9 mouse cellular contexts compared by ENCODE assay signal in genomic region chr11:62901699-62902323, GRCm38 (mm10). TPM values are rescaled to one million over a fixed set of nuclear protein-coding genes. Genes with fewer than 3 reads are reported as not detected.
A peak's percentile ranks its signal among the peaks of the same experiment; 100 is the strongest.
DNase-seq lines count a peak whose midpoint lies in the region; ATAC-seq lines count a peak whose summit lies in the region.
"Had no signal": no experiment of that assay in that cellular context is flagged by ENCODE, and none has a peak within 500 bp of the region (broad histone marks: within the 10 kb centered on the region; RNA-seq: fewer than 3 reads in every experiment).

No protein-coding gene starts in this region.

- H3K9ac ChIP-seq in liver, embryonic 12.5 days, result no peak overlapping the region
- H3K9ac ChIP-seq in forebrain, embryonic 11.5 days (ENCODE audit: low read length), result no peak overlapping the region
- H3K9ac ChIP-seq in hindbrain, embryonic 12.5 days, result no peak overlapping the region

- no peak overlapping the region for H3K4me3 ChIP-seq in liver, embryonic 12.5 days
- no peak overlapping the region for H3K4me3 ChIP-seq in forebrain, embryonic 11.5 days (ENCODE audit: low read depth, low read length)
- H3K4me3 ChIP-seq in hindbrain, embryonic 12.5 days, result no peak overlapping the region

- H3K36me3 ChIP-seq in liver, embryonic 12.5 days, result no peaks in the 10 kb centered on the region
- H3K36me3 ChIP-seq in forebrain, embryonic 11.5 days (ENCODE audit: control insufficient read depth, insufficient read depth, low read length), result no peaks in the 10 kb centered on the region
- no peaks in the 10 kb centered on the region; the same call in 1 of the 2 replicates for H3K36me3 ChIP-seq in hindbrain, embryonic 12.5 days

- WGBS in liver, embryonic 12.5 days (ENCODE audit: insufficient replicate concordance), result 29% methylated on average over 12 of the region's 12 CpGs
- WGBS in forebrain, embryonic 11.5 days, result 43% methylated on average over 12 of the region's 12 CpGs
- WGBS in hindbrain, embryonic 12.5 days, result 39% methylated on average over 12 of the region's 12 CpGs

- DNase-seq in liver, result peak; percentile 27
- peak; percentile 64 for DNase-seq in adrenal gland, postnatal 14 days
- DNase-seq in forebrain, embryonic 11.5 days (ENCODE audit: low spot score), result peak; percentile 63
- peak; percentile 65 to 88 for DNase-seq in left cerebral cortex, adult 9 months (ENCODE audit: low spot score in 2 of 2)
- DNase-seq in thymus, postnatal 4 days, result peak; percentile 50

- H3K4me1 ChIP-seq in liver, embryonic 12.5 days, result no peaks in the 10 kb centered on the region
- no peaks in the 10 kb centered on the region for H3K4me1 ChIP-seq in forebrain, embryonic 11.5 days (replicated peaks; ENCODE audit: control insufficient read depth, insufficient read depth, low read length)
- no peaks in the 10 kb centered on the region for H3K4me1 ChIP-seq in hindbrain, embryonic 12.5 days

- no peaks in the 10 kb centered on the region for H3K27me3 ChIP-seq in liver, embryonic 12.5 days (replicated peaks)
- no peaks in the 10 kb centered on the region for H3K27me3 ChIP-seq in forebrain, embryonic 11.5 days (ENCODE audit: control insufficient read depth, insufficient read depth, low read length)
- H3K27me3 ChIP-seq in hindbrain, embryonic 12.5 days, result no peaks in the 10 kb centered on the region

- no peak overlapping the region for H3K27ac ChIP-seq in liver, embryonic 12.5 days
- H3K27ac ChIP-seq in forebrain, embryonic 11.5 days (ENCODE audit: low read depth, low read length), result no peak overlapping the region
- no peak overlapping the region for H3K27ac ChIP-seq in hindbrain, embryonic 12.5 days

- no peaks in the 10 kb centered on the region for H3K9me3 ChIP-seq in liver, embryonic 12.5 days (replicated peaks)
- no peaks in the 10 kb centered on the region for H3K9me3 ChIP-seq in forebrain, embryonic 11.5 days (ENCODE audit: control insufficient read depth, low read length)
- H3K9me3 ChIP-seq in hindbrain, embryonic 12.5 days (replicated peaks), result no peaks in the 10 kb centered on the region

- no peak for ATAC-seq in liver, embryonic 12.5 days
- ATAC-seq in forebrain, embryonic 11.5 days (replicated peaks; ENCODE audit: low FRiP score), result no peak
- 0 out of 2 replicates have a peak, but pooled peaks have one; percentile 58 for ATAC-seq in hindbrain, embryonic 12.5 days (ENCODE audit: low FRiP score)
- peak; percentile 56; the same call in 1 of the 2 replicates for ATAC-seq in monocyte, adult 5-6 weeks (replicated peaks; ENCODE audit: insufficient number of reproducible peaks, low FRiP score, low TSS enrichment, poor library complexity, severe bottlenecking)

- no peak overlapping the region for H3K4me2 ChIP-seq in liver, embryonic 12.5 days
- H3K4me2 ChIP-seq in forebrain, embryonic 11.5 days (ENCODE audit: low read depth, low read length, severe bottlenecking), result no peak overlapping the region
- H3K4me2 ChIP-seq in hindbrain, embryonic 12.5 days (replicated peaks), result no peak overlapping the region

RNA-seq across cellular contexts. Expression of gene Tvp23b, which starts 22.6 kb away (rescaled TPM):
- polyA plus RNA-seq in liver, embryonic 12.5 days (2016; fragmentation: Nextera tagmentation; extraction: Ambion mirVana), result 32.2 and 35.0 TPM in 2 replicates
- total RNA-seq in adrenal gland, postnatal 14 days (2021), result 33.6 and 34.4 TPM in 2 replicates
- 35.3 and 37.5 TPM in 2 replicates for polyA plus RNA-seq in forebrain, embryonic 11.5 days (2014; fragmentation: Nextera tagmentation; extraction: Ambion mirVana)
- polyA plus RNA-seq in hindbrain, embryonic 12.5 days (2016; fragmentation: Nextera tagmentation; extraction: Ambion mirVana), result 49.5 and 51.7 TPM in 2 replicates
- 23.5 to 32.7 TPM (median 30.7 TPM) in 3 replicates for total RNA-seq in monocyte, adult 5-6 weeks (2017)

RNA-seq across cellular contexts. Expression of gene Cdrt4, which starts 49.2 kb away (rescaled TPM):
- not detected in 2 replicates for polyA plus RNA-seq in liver, embryonic 12.5 days (2016; fragmentation: Nextera tagmentation; extraction: Ambion mirVana)
- not detected in 2 replicates for total RNA-seq in adrenal gland, postnatal 14 days (2021)
- not detected in 2 replicates for polyA plus RNA-seq in forebrain, embryonic 11.5 days (2014; fragmentation: Nextera tagmentation; extraction: Ambion mirVana)
- not detected in 2 replicates for polyA plus RNA-seq in hindbrain, embryonic 12.5 days (2016; fragmentation: Nextera tagmentation; extraction: Ambion mirVana)
- total RNA-seq in monocyte, adult 5-6 weeks (2017), result 2.3 TPM in 1 of 3 replicates, not detected in the others
- polyA plus RNA-seq: small intestine, adult 2 months had no signal

RNA-seq across cellular contexts. Expression of gene Fbxw10, which starts 54.9 kb away (rescaled TPM):
- 0.17 and 0.28 TPM in 2 replicates for polyA plus RNA-seq in liver, embryonic 12.5 days (2016; fragmentation: Nextera tagmentation; extraction: Ambion mirVana)
- total RNA-seq in adrenal gland, postnatal 14 days (2021), result 0.70 and 1.2 TPM in 2 replicates
- polyA plus RNA-seq in forebrain, embryonic 11.5 days (2014; fragmentation: Nextera tagmentation; extraction: Ambion mirVana), result 0.36 and 0.59 TPM in 2 replicates
- polyA plus RNA-seq in hindbrain, embryonic 12.5 days (2016; fragmentation: Nextera tagmentation; extraction: Ambion mirVana), result 0.25 and 0.40 TPM in 2 replicates
- total RNA-seq in monocyte, adult 5-6 weeks (2017), result 0.75 to 2.6 TPM (median 2.5 TPM) in 3 replicates

Comparison
In these comparisons a context has a peak if more than half of its experiments do, and no peak if none do; other contexts are left out.
1. ATAC-seq: peak in hindbrain, embryonic 12.5 days (single experiment) and monocyte, adult 5-6 weeks (single experiment); none in liver, embryonic 12.5 days (single experiment) and forebrain, embryonic 11.5 days (single experiment).
2. Peak in every context shown above with its lines, with median percentiles within 50 percentile points of each other: DNase-seq.